Mouse (Mus musculus): ENCODE results near the gene Map3k9.

DNA sequence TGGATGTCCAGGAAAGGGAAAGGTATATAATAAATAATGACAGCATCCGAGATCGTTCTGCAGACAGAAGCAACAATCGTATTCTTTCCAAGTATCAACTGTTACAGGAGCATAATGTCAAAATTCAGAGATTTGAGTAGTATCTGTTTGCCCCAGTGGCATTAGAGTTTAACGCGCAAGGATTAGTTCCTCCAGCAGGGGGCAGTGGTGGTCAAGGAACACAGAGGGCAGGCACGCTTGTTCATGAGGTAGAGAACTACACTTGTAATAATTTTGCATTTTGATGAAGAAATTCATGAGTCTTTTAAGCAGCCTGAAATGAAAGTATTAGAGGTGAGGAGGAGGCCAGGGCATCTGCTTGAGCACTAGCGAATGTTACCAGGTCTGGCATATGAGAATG lies 15.6 kb upstream of the Map3k9 start:
- TF ChIP-seq CTCF (IDR thresholded peaks at IDR 0.05; ENCODE audit: extremely low read depth, insufficient read length, insufficient replicate concordance, low read depth, low read length) (peak; percentile 94; the same call in 1 of the 2 replicates), POLR2A (IDR thresholded peaks at IDR 0.05; ENCODE audit: low read depth, low read length) (no peak)
